Mouse (Mus musculus): ENCODE data around the gene Ckap2l.

Gene Ckap2l

DNA sequence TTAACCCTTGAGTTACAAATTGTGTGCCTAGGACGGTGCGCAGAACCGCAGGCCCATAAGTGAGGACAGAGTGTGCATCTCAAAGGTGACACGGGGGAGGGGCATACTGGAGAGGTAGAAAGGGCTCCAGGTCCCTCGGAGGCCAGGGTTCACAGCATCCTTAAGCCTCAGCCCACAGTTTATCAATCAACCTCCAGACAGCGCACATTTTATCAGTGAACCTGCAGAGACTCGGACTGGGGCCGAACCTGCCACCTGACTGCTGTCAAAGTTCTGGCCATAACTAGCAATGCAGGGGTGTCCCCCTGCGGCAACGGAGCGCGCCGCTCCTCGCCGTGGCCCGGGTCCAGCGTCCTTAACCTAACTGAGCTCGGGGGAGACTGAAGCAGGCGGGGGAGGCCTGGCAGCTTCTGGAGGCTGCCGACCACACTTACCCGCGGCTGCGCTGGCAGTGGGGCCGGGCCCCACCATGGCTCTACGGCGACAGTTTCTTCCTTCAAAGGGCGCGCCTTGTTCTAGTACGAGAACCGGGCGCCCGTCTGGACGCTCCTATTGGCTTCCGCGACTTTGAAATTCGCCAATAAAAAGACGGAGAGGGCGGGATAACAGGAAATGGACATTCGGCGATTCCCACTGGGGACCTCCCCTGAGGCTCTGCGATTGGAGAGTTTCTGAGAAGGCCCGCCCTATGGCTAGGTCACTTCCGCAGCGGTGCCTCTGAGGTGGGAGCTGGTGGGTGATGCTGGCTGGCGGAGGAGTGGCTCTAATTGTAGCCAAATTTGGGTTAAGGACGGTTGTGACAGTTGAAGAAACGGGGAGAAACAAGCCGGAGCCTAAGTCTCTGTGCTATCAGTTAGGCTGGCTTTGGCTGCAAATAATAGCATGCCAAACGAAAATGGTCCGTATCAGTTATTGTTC lies at the start of gene Ckap2l:
Gene Ckap2l, minus strand, starts transcription at position 542 of the 918 bp plus-strand sequence.
- DNase-seq = peak; percentile 97 to 98

DNA sequence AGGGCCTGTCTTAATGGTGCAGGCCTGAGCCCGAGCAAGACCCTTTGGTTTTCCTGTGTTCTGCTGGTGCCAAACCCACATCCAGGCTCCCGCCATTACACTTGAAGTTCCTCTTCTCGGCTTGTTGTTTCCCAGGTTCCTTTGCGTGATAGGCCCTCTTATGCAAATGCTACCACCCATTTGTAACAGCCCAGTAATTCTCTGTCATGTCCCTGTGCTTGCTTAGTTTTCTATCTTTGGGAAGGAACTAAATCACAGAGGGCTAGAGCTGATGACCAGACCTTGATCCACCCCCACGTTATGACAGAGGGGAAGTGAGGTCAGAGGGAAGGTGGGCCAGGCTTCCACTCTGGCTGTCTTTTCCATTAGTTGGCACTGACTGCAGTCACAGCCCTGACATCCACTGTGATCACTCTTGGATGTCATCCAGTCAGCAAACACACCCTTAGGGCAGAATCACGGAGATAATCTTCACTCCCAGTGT lies 41.2 kb upstream of the Ckap2l start:
- no peak for DNase-seq

DNA sequence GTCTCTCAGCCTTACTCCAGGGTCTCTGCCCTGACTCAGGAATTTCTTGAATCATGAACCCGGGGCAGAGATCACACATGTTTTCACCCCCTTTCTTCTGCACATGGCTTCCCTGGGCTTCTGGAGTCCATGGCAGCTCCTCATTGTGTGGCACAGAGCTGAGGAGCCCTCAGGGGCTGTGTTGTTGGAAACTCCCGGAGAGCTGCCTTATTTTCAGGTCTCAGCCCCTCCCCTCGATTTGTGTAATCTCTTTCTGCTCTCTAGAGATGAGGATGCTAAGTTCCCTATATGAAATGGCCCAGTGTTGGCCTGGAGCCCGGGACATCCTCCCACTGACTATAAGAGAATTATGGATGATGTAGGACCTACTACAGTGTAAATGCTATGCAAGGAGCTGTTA lies 36.5 kb upstream of the Ckap2l start:
- DNase-seq = no peak

DNA sequence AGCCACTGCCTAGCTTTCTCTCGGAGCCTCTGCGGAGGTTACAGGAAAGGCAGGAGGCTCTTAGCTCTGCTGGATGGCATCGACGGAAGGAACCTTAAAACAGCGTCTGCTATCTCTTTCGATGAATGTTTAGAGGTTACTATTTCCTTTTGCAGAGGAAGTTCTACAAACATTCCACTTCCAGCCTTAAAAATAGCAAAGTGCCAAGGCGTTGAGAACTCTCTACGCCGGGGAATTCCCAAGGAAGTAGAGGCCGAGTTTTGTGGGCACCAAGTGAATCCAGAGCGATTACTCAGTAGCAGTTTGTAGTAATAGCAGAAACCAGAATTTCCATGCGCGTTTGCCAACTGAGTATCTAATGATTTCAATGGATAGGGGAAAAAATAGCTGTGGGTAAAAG lies 33.5 kb upstream of the Ckap2l start:
- DNase-seq = no peak

DNA sequence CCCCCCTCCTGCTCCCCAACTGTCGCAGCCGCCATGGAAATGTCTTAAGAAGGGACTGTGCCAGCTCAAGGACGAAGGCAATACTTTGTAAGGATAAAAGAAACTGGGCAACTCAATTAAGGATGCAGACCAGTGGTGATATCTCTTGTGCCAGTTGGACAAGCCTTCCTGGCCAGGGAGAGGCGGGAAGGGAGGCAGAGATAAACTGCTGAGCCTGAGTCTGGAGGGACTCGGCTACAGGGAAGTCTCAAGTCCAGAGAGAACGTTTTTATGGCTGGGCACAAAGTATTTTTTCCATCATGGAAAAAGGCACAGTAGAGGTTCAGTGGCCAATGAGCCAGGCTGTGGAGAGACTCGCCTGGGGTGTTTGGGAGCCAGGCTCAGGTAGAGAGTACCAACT lies 33.0 kb upstream of the Ckap2l start:
- no peak for DNase-seq

DNA sequence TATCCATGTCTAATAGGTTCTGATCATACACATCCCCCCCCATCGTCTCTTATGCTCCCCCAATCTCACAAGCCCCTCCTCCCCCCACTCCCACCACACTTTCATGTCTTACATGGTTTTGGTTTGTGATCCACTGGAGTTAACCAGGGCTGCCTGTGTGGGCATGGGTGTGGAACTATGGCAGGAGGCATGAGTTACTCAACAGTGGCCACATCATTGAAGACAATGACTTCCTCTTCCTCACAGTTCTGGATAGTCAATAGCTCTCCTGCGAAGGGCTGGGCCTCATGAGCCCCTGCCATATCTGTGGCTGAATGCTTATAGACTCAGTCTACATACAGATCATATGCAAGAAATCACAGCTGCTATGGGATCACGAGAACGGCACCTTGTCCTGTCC lies 31.2 kb upstream of the Ckap2l start:
- no peak for DNase-seq

DNA sequence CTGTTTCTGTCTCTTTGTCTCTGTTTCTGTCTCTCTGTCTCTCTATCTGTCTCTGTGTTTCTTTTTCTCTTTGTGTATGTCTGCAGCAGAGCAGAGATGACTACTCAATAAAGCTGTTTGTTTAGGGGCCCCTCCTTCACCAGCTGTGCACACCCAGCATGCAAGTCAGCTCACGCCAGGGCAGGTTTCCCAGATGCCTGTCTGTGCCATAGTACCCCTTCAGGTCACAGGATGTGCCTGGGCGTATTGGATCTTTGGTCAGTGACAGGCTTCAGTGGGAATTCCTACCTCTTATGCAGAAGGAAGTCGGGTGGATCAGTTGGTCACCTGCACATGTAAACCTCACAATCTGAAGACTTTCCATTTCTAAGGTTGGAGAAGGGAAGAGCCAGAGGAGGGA lies 27.2 kb upstream of the Ckap2l start:
- DNase-seq = no peak

DNA sequence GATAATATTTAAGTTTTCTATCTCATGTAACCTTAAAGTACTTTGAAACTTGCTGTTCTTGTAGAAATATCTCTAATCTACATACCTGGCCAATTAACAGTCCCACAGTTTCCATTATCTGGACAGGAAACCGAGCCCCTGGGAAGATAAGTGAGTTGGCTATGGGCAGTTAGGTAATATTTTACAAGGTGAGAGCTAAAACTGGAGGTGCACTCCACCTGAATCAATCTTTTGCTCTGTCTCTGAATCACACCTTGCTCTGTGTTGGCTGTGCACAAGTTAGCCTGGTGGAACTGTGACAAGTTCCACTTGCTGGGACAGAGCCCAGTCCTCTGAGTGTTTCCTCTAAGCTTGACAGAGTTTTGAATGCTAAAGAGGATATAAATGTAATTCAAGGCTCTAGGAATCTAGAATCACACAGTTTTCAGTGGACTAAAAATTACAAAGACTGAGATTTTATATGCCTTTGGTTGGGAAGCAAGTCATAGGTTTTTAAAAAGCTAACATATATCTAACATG lies 25.2 kb upstream of the Ckap2l start:
- no peak for DNase-seq

DNA sequence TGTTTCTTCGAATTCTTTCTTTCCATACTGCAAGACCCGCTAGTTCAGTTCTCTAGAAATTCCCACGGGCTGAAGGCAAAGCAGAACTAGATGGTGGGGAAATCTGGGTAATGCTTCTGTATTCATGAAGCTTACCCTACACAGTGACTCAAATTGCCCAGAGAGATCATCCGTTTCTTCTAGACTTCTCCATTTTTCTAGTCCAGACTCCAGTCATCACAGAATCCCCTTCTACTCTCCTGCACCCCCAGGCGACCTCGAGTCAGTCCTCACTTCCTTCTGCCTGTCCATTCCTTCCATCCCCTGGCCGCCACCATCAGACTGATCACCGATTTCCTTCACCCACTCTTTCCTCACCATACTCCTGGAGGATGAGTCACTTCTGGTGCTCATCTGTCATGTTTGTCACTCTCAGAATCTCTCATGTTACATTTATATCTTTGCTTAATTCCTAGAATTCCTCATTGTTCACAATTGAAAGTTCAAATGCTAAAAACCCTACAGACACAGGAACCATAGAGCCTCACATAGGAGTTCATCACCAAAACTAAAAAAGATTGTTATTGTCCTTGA lies 23.1 kb upstream of the Ckap2l start:
- no peak for DNase-seq

DNA sequence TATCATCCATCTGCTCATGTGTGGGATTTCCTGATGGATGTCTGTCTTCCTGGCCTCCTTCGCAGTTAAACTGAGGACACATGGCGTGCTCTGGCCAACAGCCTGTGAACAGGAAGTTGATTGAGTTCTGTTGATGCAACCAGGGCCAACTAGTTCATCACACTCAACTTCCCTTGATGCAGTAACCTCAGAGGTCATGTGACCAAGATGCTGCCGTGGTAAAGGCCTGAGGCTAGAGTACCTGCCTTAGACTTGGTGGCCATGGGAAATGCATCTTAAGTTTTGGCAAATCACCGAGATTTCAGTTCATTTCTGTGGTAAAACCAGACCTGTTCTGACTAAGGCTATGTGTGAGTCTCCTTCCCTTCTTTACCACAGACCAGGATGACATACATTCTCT lies 18.8 kb upstream of the Ckap2l start:
- no peak for DNase-seq

DNA sequence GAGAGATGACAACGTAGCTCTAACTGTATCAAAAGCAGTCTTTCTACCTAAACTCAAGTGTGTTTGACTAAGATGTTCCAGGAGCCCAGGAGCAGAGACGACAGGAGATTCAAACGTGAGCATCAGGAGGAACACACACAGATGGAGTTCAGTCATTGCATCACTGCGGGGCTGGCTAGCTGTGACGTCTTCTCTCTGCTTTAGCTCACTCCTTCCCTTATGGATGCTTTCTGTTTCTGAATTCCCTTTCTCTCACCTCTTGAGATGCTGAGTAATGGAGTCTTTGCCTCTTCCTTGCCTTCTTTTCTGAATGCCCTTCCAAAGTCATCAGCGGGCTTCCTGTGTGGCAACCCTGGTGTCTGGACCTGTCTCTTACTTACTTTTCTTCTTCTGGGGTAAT lies 17.9 kb upstream of the Ckap2l start:
- DNase-seq = no peak

DNA sequence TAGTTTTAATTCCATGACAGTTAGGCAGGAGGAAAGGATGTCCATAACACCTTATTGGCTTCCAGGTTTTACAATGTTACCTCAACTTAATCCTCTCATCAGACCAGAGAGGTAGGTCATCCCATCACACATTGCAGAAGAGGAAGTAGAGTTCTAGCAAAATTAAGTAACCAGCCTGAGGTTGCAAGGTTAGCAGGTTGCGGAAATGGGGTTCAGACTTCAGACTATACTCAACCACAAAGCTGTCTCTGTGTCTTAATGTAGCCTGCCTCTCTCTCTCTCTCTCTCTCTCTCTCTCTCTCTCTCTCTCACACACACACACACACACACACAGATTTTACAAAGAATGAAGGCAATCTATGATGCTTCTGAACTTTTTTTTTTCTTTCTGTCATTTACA lies 16.9 kb upstream of the Ckap2l start:
- DNase-seq = no peak

DNA sequence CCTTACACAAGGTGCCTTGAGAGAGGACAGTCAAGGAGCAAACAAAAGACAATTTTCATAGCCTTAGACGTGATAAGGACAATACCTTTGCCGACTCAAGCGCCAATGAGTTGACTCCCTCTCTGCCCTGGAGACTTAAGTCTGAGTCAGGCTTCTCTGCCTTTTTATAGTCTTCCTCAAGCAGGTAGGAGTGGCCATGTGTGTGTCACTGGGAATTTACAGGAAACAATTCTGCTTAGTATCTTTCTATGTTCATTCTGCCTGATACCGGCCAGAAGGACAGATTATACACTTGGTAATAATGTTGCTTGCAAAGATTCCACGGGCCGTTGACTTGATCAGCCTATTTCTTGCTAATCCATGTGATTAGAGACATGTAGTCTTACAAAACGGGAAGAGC lies 12.8 kb upstream of the Ckap2l start, which contains the start of gene Il1a:
Gene Il1a, minus strand, starts transcription at position 137 of the 400 bp plus-strand sequence.
- DNase-seq = no peak

DNA sequence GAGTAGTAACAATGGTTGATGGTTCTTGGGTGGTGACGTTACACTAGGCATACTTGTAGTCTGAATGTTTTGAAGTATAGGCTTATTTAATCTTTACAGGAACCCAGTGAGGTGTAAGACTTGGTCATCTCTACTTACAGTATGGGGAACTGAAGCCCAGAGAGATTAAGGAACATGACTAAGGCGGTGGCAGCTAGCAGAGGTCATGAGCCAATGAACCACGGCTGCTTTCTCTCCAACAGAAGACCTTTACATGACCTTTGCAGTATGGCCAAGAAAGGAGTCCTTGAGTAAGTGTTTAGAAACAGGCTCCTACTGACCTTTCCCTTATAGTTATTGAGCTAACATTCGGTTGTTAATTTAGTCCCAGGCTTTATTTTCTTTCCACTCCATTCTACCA lies 9.0 kb upstream of the Ckap2l start:
- no peak for DNase-seq

DNA sequence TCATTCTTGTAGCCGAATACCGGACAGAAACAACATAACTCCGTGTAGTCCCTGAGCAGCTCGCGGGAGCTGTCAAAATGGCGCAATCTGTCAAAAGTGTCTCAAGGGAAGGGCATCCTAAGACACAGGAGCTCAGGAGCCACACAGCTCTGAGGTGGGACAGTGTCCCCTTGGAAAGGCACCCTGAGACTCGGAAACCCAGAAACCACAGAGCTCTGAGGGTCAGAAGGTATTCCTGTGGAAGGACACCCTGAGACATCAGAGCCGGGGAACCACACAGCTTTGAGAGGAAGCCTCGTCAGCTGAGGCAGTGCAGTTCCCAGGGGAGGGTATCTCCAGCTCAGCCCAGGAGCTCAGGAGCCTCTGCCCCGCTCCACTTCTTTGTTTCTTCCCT lies 574 bp upstream of the Ckap2l start:
- DNase-seq = peak in 1 of 2 experiments; percentile 54

DNA sequence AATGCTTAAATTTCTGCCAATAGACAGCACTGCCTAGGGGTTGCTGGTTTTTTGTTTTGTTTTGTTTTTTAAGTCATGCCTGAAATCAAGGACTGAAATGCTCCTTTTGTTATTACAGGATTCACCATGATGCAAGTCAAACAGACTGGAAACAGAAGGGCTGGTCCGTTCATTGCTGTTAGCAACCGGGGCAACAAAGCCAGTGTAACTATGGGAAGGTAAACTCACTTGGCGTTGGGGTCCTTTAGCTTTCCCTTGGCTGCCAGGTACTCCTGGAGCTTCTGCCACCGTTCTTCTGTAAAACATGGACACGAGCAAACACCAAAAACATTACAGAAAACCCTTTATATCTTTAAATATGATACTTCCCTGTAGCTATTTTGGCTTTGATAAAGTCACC lies 926 bp downstream of the Ckap2l start:
- DNase-seq = no peak

DNA sequence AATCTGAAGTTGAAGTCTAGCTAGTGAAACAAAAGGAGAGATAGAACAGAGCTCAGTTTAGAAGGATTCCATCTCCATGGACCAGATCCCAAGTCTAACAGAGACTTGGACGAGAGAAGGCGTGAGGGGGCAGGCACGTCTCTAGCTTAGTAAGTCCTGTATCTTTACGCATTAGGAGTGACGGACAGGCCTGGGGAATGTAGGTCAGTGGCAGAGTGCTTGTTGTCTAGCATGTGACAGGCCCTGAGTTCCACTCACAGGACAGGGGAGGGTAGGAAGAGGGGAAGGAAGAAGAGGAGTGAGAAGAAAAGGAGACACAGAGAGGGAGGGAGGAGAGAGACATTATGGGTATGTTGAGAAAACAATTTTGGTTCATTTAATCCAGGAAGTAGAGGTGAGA lies 1.9 kb downstream of the Ckap2l start:
- DNase-seq = no peak

DNA sequence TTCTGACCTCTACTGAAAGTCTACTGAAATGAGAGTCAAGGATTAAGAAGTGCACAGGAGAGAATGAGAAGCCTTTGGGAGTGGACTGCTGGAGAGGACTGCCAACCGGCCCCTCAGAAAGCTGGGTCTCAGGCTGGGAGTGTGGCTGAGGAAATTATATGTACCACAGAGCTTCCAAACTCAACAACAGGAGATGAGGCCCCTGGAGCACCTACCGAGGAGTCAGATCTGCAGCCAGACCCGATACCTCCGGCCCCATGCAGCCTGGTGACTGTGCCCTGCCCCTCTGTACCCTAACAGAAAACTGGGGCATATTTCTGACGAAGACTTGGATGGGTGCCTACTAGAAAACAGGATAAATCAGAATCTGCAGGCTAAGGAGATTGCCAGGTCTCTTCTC lies 23.2 kb downstream of the Ckap2l start:
- DNase-seq = no peak

DNA sequence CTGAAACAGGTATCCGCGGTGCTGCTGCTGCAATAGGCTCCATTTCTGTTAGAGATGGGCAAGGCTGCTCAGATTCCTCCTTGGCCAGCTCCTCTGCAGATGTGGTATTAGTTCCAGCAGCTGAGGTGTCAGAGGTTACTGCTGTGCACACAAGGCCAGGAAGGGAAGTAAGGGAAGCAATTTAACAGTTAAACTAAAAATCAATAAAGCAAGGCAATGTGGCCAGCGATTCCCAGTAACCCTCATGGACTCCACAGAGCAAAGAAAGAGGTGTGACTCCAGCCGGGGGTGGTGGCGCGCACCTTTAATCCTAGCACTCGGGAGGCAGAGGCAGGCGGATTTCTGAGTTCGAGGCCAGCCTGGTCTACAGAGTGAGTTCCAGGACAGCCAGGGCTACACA lies 26.4 kb downstream of the Ckap2l start:
- no peak for DNase-seq

DNA sequence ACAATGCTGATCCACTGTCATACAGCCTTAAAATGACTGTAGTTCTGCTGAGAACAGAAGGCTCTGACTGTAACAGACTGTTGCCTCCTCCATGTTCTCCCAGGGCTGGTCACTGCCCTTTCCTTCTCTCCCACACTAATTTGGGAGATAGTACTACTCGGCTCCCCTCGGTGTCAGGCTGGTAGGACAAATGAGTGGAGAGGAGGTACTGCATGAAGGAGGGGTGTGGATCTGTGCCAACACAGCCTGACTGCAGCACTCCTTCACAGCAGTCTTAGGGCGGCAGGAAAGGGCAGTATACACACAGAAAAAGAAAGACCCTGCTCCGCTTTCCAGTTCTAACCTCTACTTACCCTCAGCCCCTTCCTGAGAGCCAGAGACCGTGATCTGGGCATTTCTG lies 27.0 kb downstream of the Ckap2l start:
- DNase-seq = no peak

DNA sequence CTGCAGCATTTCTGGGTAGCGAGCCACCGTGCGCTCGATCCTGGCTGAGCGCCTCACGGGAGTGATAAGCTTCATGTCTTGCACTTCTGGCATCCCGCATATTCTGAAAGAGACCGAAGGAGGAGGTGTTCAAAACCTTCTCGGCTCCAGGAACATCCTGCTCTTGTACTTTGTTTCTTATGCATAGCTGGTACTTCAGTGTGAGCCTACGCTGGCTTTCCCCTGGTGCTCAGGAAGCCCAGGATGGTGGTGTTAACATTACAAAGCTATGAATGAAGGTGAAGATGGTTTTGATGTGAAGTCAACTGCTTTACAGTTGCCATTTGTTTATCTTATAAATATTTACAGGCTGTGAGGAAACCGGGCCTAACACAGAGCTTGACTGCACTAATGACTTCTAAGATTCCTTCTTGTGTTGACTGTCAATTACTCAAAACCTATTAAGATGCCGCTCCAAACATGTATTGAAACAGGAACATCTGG lies 27.8 kb downstream of the Ckap2l start:
- no peak for DNase-seq

DNA sequence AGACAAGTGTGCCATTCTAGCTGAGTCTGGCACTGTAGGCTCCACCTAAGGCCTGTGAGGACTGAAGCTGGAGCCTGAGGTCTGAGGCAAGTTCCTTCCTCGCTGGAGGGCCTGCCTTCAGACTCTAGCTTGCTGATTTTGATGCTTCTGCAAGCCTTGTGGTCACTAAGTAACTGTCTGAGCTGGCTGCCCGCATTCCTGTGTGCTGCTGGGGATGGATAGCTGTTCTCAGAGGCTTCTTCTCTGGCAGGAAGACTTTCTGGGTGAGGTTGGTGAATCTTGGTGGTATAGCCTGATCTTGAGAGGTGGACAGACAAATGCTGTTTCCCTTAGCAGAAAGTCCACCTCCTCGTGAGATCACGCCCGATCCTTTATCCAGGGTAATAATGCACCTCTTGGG lies 29.3 kb downstream of the Ckap2l start:
- no peak for DNase-seq

DNA sequence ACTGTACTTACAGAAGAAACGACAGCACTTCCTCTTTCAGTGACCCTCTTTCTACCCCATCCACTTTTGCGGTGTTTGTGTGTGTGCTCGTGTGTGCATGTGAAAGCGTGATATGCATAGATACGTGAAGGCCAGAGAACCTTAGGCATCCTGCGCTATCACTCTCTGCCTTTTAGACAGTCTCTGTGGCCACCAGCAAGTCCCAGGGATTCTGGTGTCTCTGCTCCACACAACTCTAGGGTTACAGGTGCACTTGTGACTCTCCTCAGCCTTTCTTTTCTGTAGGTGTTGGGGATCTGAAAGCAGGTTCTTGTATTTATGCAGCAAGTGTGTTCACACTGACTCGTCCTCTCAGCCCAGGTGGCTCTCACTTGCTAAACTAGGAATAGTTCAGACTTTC lies 31.7 kb downstream of the Ckap2l start:
- DNase-seq = no peak

DNA sequence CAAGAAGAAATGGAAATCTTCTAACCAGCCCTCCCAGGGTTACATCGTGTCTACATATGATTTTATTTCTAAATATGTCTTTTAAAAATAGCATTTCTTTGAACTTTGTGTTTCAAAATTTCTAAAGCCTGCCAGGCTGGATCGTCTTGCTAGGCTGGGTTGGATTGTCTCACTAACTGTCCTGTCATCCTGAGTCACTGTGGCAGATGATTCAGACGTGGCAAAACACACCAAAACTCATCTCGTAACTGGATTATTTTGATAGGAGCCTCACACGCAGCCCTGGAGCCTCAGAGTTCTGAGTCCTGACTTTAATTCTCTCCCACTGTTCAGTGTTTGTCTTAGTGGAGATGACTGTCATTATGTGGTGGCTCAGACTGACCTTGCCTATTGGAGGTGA lies 33.9 kb downstream of the Ckap2l start:
- DNase-seq = no peak

Data from cerebellum, postnatal 25 days (tissue).